Mouse (Mus musculus) liver, postnatal 0 days (tissue): Measurements from ENCODE around the gene Spag6l.

ENCODE experiments used
- CTCF ChIP-seq: sonication (generic); IDR thresholded peaks from 2 replicates; pipeline ENCODE4 v1.5.1; 2016; ENCODE audit warnings: antibody characterized with exemption, low read depth
- EP300 ChIP-seq: IDR thresholded peaks from 2 replicates; pipeline ENCODE4 v1.6.1; 2016; ENCODE audit warnings: antibody characterized with exemption, low read depth, mild to moderate bottlenecking

GRCm38 (mm10) chr16:16879025-16879424, 49.8 kb upstream of the Spag6l start:
- no peak for TF ChIP-seq EP300
- no peak for TF ChIP-seq CTCF
